Mouse (Mus musculus): ENCODE data around the gene Jade2. TPM values are rescaled to one million over a fixed set of nuclear protein-coding genes. Genes with fewer than 3 reads are reported as not detected.

The Jade2 gene
- 33.1 to 54.1 TPM (median 36.5 TPM) in 3 replicates for total RNA-seq (2017)

GRCm38 (mm10) chr11:51857081-51857671 lies at the start of gene Jade2:
Gene Jade2 (minus strand): TSS chr11:51857653.
- ATAC-seq (replicated peaks; ENCODE audit: insufficient number of reproducible peaks, low FRiP score, low TSS enrichment, poor library complexity, severe bottlenecking), result no peak

- ATAC-seq (replicated peaks; ENCODE audit: insufficient number of reproducible peaks, low FRiP score, low TSS enrichment, poor library complexity, severe bottlenecking), result no peak
Observed at GRCm38 (mm10) chr11:51904224-51904623, 46.8 kb upstream of the Jade2 start.

GRCm38 (mm10) chr11:51899691-51900090 lies 42.2 kb upstream of the Jade2 start:
- no peak for ATAC-seq (replicated peaks; ENCODE audit: insufficient number of reproducible peaks, low FRiP score, low TSS enrichment, poor library complexity, severe bottlenecking)

GRCm38 (mm10) chr11:51898326-51899080 lies 41.0 kb upstream of the Jade2 start:
- no peak for ATAC-seq (replicated peaks; ENCODE audit: insufficient number of reproducible peaks, low FRiP score, low TSS enrichment, poor library complexity, severe bottlenecking)

- ATAC-seq (replicated peaks; ENCODE audit: insufficient number of reproducible peaks, low FRiP score, low TSS enrichment, poor library complexity, severe bottlenecking), result no peak
Observed at GRCm38 (mm10) chr11:51897311-51897710, 39.9 kb upstream of the Jade2 start.

- no peak for ATAC-seq (replicated peaks; ENCODE audit: insufficient number of reproducible peaks, low FRiP score, low TSS enrichment, poor library complexity, severe bottlenecking)
Observed at GRCm38 (mm10) chr11:51896012-51896411, 38.6 kb upstream of the Jade2 start.

GRCm38 (mm10) chr11:51885681-51886080 lies 28.2 kb upstream of the Jade2 start:
- no peak for ATAC-seq (replicated peaks; ENCODE audit: insufficient number of reproducible peaks, low FRiP score, low TSS enrichment, poor library complexity, severe bottlenecking)

- no peak for ATAC-seq (replicated peaks; ENCODE audit: insufficient number of reproducible peaks, low FRiP score, low TSS enrichment, poor library complexity, severe bottlenecking)
Observed at GRCm38 (mm10) chr11:51884092-51884491, 26.6 kb upstream of the Jade2 start.

- ATAC-seq (replicated peaks; ENCODE audit: insufficient number of reproducible peaks, low FRiP score, low TSS enrichment, poor library complexity, severe bottlenecking), result 0 out of 2 replicates have a peak, but pooled peaks have one; percentile 47
Observed at GRCm38 (mm10) chr11:51883670-51884069, 26.2 kb upstream of the Jade2 start.

- ATAC-seq (replicated peaks; ENCODE audit: insufficient number of reproducible peaks, low FRiP score, low TSS enrichment, poor library complexity, severe bottlenecking), result no peak
Observed at GRCm38 (mm10) chr11:51881776-51882175, 24.3 kb upstream of the Jade2 start.

GRCm38 (mm10) chr11:51881041-51881730 lies 23.7 kb upstream of the Jade2 start:
- ATAC-seq (replicated peaks; ENCODE audit: insufficient number of reproducible peaks, low FRiP score, low TSS enrichment, poor library complexity, severe bottlenecking), result no peak

- ATAC-seq (replicated peaks; ENCODE audit: insufficient number of reproducible peaks, low FRiP score, low TSS enrichment, poor library complexity, severe bottlenecking), result peak; percentile 78
Observed at GRCm38 (mm10) chr11:51876943-51877344, 19.5 kb upstream of the Jade2 start.

- no peak for ATAC-seq (replicated peaks; ENCODE audit: insufficient number of reproducible peaks, low FRiP score, low TSS enrichment, poor library complexity, severe bottlenecking)
Observed at GRCm38 (mm10) chr11:51875792-51876195, 18.3 kb upstream of the Jade2 start.

- ATAC-seq (replicated peaks; ENCODE audit: insufficient number of reproducible peaks, low FRiP score, low TSS enrichment, poor library complexity, severe bottlenecking), result no peak
Observed at GRCm38 (mm10) chr11:51875086-51875485, 17.6 kb upstream of the Jade2 start.

- peak; percentile 55 for ATAC-seq (replicated peaks; ENCODE audit: insufficient number of reproducible peaks, low FRiP score, low TSS enrichment, poor library complexity, severe bottlenecking)
Observed at GRCm38 (mm10) chr11:51874266-51875036, 17.0 kb upstream of the Jade2 start.

- ATAC-seq (replicated peaks; ENCODE audit: insufficient number of reproducible peaks, low FRiP score, low TSS enrichment, poor library complexity, severe bottlenecking), result no peak
Observed at GRCm38 (mm10) chr11:51873141-51873540, 15.7 kb upstream of the Jade2 start.

GRCm38 (mm10) chr11:51867261-51867660 lies 9.8 kb upstream of the Jade2 start:
- ATAC-seq (replicated peaks; ENCODE audit: insufficient number of reproducible peaks, low FRiP score, low TSS enrichment, poor library complexity, severe bottlenecking), result no peak

- ATAC-seq (replicated peaks; ENCODE audit: insufficient number of reproducible peaks, low FRiP score, low TSS enrichment, poor library complexity, severe bottlenecking), result no peak
Observed at GRCm38 (mm10) chr11:51866020-51866419, 8.6 kb upstream of the Jade2 start.

GRCm38 (mm10) chr11:51860666-51861065 lies 3.2 kb upstream of the Jade2 start:
- no peak for ATAC-seq (replicated peaks; ENCODE audit: insufficient number of reproducible peaks, low FRiP score, low TSS enrichment, poor library complexity, severe bottlenecking)

All from monocyte, adult 5-6 weeks (primary cell).